Mouse (Mus musculus) embryo, embryonic 9.5 days (tissue): ENCODE data around the gene Dlg2.

Source experiments
- DNase-seq: peaks from one replicate; pipeline ENCODE4 v3.0.0-alpha.2; 2017; ENCODE audit errors: extremely low spot score

Gene Dlg2

GRCm38 (mm10) chr7:91567423-91567822 lies 1091.0 kb downstream of the Dlg2 start:
- no peak for DNase-seq

DNA sequence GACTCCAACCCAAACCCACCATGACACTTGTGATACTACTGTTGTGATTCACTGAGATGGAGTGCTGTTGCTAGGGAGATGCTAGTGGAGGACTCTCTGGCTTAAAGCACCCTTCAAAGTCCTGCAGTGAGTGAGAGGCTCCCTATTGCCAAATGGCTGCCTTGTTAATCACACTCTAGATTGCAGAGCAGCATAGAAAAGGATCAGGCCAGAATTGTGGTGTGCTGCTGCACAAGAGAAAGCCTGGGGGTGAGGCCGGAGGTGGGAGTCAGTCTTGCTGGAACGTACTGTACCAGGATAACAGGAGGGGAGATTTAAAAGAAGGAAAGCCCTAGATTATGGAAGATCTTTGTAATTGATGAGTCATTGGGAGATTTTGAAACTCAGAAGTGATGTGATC lies 1094.5 kb downstream of the Dlg2 start:
- DNase-seq: no peak

- no peak for DNase-seq
Measured at GRCm38 (mm10) chr7:91572666-91573065, 1096.2 kb downstream of the Dlg2 start.

DNA sequence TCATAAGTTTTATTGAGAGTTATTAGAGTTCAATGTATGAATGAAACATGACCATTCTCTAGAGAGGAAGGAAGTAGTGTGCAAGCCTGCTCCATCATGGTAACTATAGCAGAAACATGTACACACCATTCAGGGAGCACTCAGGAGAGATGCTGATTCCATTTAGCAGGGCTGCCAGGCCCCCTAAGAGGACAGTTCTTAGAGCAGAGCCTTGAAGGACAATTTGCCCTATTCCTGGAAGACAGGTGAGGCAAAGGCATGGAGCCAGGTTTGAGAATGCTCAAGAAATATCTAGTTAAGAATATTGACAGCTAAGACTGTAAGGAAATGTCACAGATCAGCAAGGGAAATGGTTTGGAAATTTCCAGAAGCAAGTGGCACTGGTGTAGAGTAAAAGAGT lies 1096.8 kb downstream of the Dlg2 start:
- no peak for DNase-seq

DNA sequence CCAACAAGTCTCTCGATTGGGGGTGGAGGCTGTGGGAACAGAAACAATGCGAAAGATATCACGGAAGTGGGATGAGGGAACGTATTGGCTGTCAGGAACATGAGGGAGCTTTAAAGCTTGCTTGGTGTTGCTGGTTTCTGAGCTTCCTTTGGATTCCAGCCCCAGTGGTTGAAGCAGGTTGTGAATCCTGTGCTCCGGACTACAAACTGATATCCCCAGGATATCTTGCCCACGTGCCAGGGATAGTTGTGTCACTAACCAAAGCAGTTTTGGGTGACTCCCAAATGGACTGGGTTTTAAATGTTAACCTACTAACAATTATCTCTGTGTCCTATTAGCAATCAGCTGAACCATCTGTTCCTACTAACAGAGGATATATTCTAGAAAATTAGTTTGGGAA lies 1099.7 kb downstream of the Dlg2 start:
- DNase-seq: no peak

DNA sequence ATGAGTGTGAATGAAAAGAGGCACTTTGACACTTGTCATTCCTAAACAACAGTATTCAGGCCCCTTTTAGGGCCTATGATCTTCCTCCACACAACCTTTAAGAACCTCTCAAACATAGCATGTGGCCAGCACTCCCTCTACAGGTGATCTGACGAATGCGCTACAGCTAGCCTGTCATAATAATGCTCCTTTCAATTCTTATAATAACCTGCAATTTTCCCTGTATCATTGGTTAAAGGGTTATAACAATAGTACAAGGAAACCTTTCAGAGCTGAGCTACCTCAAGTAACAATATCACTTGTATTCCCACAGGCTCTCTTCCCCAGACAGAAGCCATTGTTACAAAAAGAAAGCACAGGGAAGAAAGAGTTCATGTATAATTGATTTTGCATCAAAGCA lies 1105.7 kb downstream of the Dlg2 start:
- DNase-seq: no peak

DNA sequence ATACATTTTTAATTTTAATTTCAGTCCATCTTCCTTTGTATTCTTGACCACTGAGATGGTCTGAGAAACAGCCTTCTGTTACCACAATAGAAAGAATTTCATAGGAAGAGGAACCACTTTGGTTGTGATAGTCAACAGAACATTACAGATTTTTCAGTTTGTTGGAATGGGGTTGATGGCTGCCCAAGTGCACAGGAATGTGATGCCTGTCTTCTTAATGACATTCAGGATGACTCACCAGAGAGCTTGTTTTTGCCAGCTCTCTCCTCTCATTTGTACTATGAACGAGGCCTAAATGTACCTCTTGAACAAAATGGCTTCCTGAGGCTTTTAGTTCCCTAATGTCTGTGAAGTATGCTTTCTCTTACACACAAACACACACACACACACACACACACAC lies 1107.1 kb downstream of the Dlg2 start:
- DNase-seq: no peak

DNA sequence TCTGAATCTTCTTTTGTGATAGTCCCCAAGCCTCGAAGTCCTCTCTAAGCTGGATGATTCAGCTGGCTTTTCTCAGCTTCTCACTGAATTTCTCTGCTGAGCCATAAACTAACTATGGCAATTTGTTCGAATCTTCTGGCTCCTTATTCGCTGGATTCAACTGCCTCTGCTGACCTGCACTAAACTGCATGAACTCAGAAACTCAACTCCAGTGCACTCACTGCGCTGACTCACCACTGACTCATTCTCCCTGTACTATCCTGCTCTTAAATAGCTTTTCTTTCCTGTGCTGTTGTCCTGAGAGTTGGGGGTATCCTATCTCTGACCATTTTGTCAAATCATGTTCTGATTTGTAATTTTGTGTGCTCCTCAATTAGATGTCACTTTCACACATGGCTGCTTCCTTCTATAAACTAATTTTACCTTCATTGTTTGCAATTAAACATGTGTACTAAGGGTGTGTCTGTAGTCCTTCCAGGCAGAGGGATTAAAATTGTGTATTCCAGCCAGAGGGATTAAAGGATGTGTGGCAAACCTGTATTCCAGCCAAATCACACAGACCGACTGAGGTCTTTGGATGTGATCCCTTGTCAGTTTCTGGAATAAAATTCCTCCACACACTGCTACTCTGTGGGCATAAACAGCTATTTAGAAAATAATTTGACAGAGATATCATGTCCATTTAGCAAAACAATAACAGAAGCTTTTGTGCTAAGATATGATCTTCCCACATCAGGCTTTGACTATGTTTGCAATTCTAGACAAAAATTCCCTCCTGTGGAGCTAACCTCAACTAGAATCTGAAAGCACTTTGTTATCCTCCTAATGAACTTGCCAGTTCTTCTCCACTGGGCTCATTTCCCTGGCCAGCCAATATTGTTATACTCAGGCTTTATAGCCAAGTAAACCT lies 1115.0 kb downstream of the Dlg2 start:
- DNase-seq: no peak

- DNase-seq: no peak
Measured at GRCm38 (mm10) chr7:91598549-91598948, 1122.1 kb downstream of the Dlg2 start.

- no peak for DNase-seq
Measured at GRCm38 (mm10) chr7:91601307-91601706, 1124.8 kb downstream of the Dlg2 start.

- no peak for DNase-seq
Measured at GRCm38 (mm10) chr7:91603561-91603960, 1127.1 kb downstream of the Dlg2 start.

GRCm38 (mm10) chr7:91653033-91653432 lies 1176.6 kb downstream of the Dlg2 start:
- DNase-seq: no peak

GRCm38 (mm10) chr7:91659498-91659897 lies 1183.0 kb downstream of the Dlg2 start:
- no peak for DNase-seq

DNA sequence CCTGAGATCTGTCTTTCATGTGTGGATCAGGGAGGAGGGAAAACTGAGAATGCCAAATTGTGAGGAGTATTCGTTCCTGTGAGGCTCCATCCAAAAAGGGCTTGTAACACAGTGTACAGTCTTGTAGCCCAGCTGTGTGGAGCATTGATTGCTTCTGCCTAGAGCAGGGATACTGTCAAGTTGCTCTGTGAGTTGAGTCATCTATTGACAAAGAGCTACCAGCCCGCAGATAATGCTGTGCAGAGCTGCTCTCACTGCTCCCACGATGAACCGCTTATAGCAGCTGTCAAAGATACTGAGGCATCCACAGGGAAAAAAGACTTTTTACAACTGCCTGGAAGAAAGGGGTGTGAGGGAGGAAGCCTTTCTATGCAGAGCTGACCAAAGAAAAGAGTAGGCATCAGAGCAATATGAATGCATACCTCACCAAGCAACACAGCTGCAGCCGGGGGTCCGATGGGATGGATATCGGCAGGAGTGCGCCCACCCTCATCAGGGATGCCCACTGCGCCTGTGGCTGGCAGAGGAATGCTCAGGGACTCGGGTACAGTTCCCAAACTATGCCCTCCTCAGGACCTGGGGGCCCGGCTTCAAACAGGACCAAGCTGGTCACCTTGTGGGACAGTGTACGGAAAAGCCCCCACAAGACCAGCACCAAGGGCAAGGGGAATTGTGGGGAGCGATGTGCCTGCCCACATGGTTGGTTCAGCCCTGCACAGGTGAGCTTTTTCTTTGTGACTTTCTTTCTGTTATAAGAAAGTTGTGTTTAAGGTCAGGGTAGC lies 1196.0 kb downstream of the Dlg2 start:
- no peak for DNase-seq

DNA sequence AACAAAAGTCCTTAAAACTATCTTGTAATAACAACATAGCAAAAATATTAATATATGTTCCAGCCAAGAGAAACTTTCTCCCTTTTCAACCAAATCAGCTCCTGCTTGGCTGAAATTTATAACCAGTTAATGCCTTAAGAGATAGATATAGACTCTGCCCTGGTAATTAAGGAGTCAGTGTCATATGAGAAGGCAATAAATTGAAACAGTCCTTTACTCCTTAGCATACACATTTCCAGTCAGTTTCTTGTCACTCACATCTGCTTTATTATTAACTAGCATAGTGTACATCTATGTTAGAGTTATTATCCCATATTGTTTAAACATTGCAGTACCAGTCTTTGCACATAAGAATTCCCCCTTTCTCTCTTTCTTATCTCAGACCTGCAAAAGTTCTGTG lies 1197.9 kb downstream of the Dlg2 start:
- no peak for DNase-seq

- DNase-seq: no peak
Measured at GRCm38 (mm10) chr7:91677934-91678333, 1201.5 kb downstream of the Dlg2 start.

GRCm38 (mm10) chr7:91687930-91688329 lies 1211.5 kb downstream of the Dlg2 start:
- DNase-seq: no peak

GRCm38 (mm10) chr7:91689829-91690228 lies 1213.4 kb downstream of the Dlg2 start:
- no peak for DNase-seq

GRCm38 (mm10) chr7:91709853-91710252 lies 1233.4 kb downstream of the Dlg2 start:
- no peak for DNase-seq

DNA sequence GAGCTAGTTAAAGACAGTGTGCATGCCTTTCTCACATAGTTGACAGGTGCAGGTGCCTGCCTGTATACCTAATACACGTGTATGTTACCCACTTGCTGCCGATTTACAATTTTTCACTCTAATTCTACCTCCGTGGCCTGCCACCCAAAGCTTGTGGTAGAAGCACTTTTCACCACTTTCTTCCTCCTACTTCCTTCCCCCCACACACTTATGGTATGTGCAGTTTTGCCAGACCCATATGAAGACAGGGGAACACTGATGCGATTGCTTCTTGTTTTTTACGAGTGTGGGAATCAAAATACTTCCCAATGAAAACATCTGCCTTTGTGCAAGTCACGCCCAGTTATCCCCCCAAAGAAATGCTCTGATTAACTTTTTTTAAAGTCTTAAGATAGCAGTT lies 1234.7 kb downstream of the Dlg2 start:
- no peak for DNase-seq

DNA sequence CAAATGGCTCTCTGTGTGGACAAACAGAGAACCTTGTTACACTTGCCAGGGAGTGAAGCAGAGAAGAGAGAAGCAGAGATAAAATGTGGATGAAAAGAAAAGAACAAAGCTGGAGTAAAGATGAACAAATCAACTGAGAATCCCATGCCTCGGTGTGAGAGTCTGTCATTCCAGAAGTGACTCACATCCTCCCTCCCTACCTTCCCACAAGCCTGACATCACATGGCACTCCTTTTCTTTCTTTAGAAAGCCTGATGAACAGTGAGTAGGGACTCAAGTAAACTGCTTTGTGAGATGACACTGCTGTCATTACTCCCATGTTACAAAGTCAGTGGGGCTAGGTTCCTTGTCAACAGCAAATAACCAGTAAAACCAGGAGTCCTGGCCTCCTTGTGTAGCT lies 1239.3 kb downstream of the Dlg2 start:
- DNase-seq: no peak

DNA sequence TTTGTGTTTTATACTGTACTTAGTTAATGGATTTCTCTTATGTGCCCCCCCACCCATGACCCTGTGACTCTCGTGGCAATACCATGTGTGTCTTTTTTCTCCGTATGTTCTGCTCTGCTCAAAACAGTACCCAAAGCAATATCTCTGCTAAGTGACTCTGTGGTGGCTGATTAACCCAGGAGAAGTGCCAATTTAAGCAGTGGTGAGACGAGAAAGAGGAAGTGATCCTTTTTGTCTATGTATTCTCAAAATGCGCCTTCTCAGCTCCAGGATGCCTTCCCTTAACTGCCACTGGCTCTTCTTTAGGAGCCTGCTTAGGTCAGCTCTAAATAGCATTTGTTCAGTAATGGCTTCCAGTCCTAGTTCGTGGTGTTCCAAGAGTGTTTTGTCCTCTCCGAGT lies 1240.2 kb downstream of the Dlg2 start:
- DNase-seq: no peak

DNA sequence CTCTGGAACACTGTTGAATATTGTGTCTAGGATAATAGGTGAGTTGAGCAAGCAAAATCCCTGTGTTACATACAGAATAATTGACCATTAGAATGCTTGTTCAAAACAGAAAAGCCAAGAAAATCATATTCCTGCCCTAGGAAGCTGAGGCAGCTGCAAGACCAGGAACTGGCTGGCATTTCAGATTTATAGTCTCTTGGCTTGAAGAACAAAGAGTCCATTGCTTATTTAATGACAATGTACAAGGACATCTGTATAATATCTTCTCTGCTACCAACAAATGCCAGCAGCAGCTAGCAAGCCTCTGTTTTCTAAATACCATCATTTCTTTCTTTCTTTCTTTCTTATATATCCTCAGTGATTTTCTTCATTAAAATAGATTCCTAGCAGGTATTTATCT lies 1243.8 kb downstream of the Dlg2 start:
- DNase-seq: no peak
